Mouse (Mus musculus) liver, postnatal 0 days (tissue): ENCODE data around the gene Smarcb1.

Source experiments
- CTCF ChIP-seq: sonication (generic); IDR thresholded peaks from 2 replicates; pipeline ENCODE4 v1.5.1; 2016; ENCODE audit warnings: antibody characterized with exemption, low read depth
- EP300 ChIP-seq: IDR thresholded peaks from 2 replicates; pipeline ENCODE4 v1.6.1; 2016; ENCODE audit warnings: antibody characterized with exemption, low read depth, mild to moderate bottlenecking

DNA sequence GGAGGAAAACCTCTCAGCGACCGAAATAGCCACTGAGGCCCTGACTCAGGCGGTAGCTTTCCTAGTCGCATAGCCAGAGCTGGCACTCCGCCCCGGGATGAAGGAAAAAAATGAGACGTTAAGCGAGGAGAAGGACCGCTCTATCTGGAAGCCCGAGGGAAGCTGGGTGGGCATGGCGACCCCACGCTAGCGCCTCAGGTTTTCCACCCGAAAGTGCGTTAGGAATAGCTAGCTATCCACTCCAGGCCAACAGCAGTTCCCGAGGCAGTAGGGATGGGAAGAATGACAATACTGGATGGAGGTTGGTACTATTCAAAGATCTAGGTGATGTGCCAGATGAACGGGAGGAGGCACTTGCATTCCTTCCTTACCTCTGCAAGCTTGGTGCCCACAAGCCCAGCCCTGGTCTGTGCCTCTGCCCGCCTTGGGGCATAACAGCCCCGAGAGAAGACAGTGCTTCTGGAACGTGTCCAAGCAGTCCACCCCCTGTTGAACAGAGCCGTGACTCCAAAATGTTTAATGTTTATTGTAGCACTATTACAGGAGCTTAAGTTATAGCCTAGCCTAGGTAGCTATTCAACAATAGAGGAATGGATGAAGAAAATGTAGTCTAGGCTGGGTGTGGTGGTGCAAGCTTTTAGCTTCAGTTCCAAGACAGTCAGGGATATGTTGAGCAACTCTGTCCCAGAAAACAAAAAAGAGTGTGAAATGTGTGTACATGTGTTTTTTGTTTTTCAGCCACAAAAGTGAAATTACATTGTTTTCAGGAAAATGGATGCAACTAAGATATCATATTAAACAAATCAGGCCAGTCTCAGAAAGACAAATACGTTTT is 526 bp upstream of the Smarcb1 start:
- TF ChIP-seq CTCF (no peak), EP300 (no peak)
